11 mouse cellular contexts compared by ENCODE assay signal in the genomic region with DNA sequence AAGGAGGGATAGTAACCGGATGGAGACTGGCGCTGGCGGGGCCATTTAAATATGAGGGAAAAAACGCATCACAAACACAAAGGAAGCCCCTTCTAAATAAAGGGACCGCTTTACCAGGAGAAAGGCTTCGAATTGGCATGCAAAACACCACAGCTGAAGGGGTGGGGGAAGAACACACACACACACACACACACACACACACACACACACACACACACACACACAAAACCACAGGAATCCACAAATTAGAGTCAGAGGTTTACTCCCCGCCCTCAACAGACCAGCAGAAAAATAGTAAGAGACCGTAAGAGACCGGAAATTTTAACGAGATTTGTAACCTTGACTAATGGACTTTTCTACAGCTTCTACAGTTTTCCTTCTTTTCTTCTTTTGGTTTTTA. TPM values are rescaled to one million over a fixed set of nuclear protein-coding genes. Genes with fewer than 3 reads are reported as not detected.
DNase-seq lines count a peak whose midpoint lies in the region; ATAC-seq lines count a peak whose summit lies in the region.
"Had no signal": no experiment of that assay in that cellular context is flagged by ENCODE, and none has a peak within 500 bp of the region (broad histone marks: within the 10 kb centered on the region; RNA-seq: fewer than 3 reads in every experiment).

No protein-coding gene starts in this region.

- no peaks in the 10 kb centered on the region for H3K9me3 ChIP-seq in lung, embryonic 16.5 days (ENCODE audit: control insufficient read depth, low read length)
- no peaks in the 10 kb centered on the region for H3K9me3 ChIP-seq in hindbrain, embryonic 12.5 days (replicated peaks)
- no peaks in the 10 kb centered on the region for H3K9me3 ChIP-seq in neural tube, embryonic 13.5 days

- H3K4me1 ChIP-seq in lung, embryonic 16.5 days (replicated peaks; ENCODE audit: control insufficient read depth, insufficient read depth, low read length) = peaks cover 19% of the 10 kb centered on the region
- H3K4me1 ChIP-seq in hindbrain, embryonic 12.5 days = peaks cover 22% of the 10 kb centered on the region
- peaks cover 33% of the 10 kb centered on the region for H3K4me1 ChIP-seq in neural tube, embryonic 13.5 days (replicated peaks)

- H3K4me2 ChIP-seq in lung, embryonic 16.5 days (ENCODE audit: low read depth, low read length) = no peak overlapping the region
- H3K4me2 ChIP-seq in hindbrain, embryonic 12.5 days (replicated peaks) = peak overlapping the region; percentile 82
- peak overlapping the region; percentile 77 for H3K4me2 ChIP-seq in neural tube, embryonic 13.5 days

- H3K27ac ChIP-seq in lung, embryonic 16.5 days (ENCODE audit: low read length) = peak overlapping the region; percentile 30; the same call in 1 of the 2 replicates
- H3K27ac ChIP-seq in hindbrain, embryonic 12.5 days = no peak overlapping the region
- no peak overlapping the region for H3K27ac ChIP-seq in neural tube, embryonic 13.5 days (replicated peaks)
- H3K27ac ChIP-seq: left cerebral cortex, adult 2 months had no signal

- no peak overlapping the region for H3K9ac ChIP-seq in lung, embryonic 16.5 days (ENCODE audit: low read length)
- H3K9ac ChIP-seq in hindbrain, embryonic 12.5 days = no peak overlapping the region
- peak overlapping the region; percentile 9 for H3K9ac ChIP-seq in neural tube, embryonic 13.5 days

- 8% methylated on average over 10 of the region's 10 CpGs for WGBS in lung, embryonic 16.5 days
- WGBS in hindbrain, embryonic 12.5 days = 2% methylated on average over 10 of the region's 10 CpGs
- 2% methylated on average over 10 of the region's 10 CpGs for WGBS in neural tube, embryonic 13.5 days

- H3K27me3 ChIP-seq in lung, embryonic 16.5 days (ENCODE audit: control insufficient read depth, insufficient read depth, low read depth, low read length) = peaks cover 19% of the 10 kb centered on the region
- peaks cover 48% of the 10 kb centered on the region for H3K27me3 ChIP-seq in hindbrain, embryonic 12.5 days
- peaks cover 37% of the 10 kb centered on the region for H3K27me3 ChIP-seq in neural tube, embryonic 13.5 days

- no peak for ATAC-seq in lung, embryonic 16.5 days (ENCODE audit: low read depth)
- no peak for ATAC-seq in hindbrain, embryonic 12.5 days (ENCODE audit: low FRiP score)
- ATAC-seq in neural tube, embryonic 13.5 days (ENCODE audit: low read depth) = no peak
- no peak for ATAC-seq in erythroid progenitor cell, adult 5-6 weeks (replicated peaks; ENCODE audit: low FRiP score, poor library complexity, severe bottlenecking)

- DNase-seq in lung, postnatal 36 days = no peak
- DNase-seq in ZHBTc4 (ENCODE audit: low read depth, low spot score) = peak; percentile 73
- no peak for DNase-seq in adrenal gland, postnatal 36 days
- DNase-seq in right cerebral cortex, postnatal 10 days (ENCODE audit: low spot score in 2 of 2) = no peak
- DNase-seq: cerebellum, adult 2 months; heart, postnatal 4 days had no signal

- H3K4me3 ChIP-seq in lung, embryonic 16.5 days (ENCODE audit: low read length) = no peak overlapping the region
- no peak overlapping the region for H3K4me3 ChIP-seq in hindbrain, embryonic 12.5 days
- H3K4me3 ChIP-seq in neural tube, embryonic 13.5 days = no peak overlapping the region
- H3K4me3 ChIP-seq: left cerebral cortex, adult 2 months had no signal

- H3K36me3 ChIP-seq in lung, embryonic 16.5 days (ENCODE audit: control insufficient read depth, insufficient read depth, low read length) = no peaks in the 10 kb centered on the region
- H3K36me3 ChIP-seq in hindbrain, embryonic 12.5 days = no peaks in the 10 kb centered on the region
- H3K36me3 ChIP-seq in neural tube, embryonic 13.5 days = no peaks in the 10 kb centered on the region

RNA-seq across cellular contexts. Expression of a gene that starts 36.1 kb away (rescaled TPM):
- polyA plus RNA-seq in lung, embryonic 16.5 days (2015; fragmentation: Nextera tagmentation; extraction: Ambion mirVana) = 3.1 and 4.3 TPM in 2 replicates
- polyA plus RNA-seq in hindbrain, embryonic 12.5 days (2016; fragmentation: Nextera tagmentation; extraction: Ambion mirVana) = 3.1 and 4.2 TPM in 2 replicates
- polyA plus RNA-seq in neural tube, embryonic 13.5 days (2015; fragmentation: Nextera tagmentation; extraction: Ambion mirVana) = 3.0 and 3.3 TPM in 2 replicates
- 21.0 and 23.1 TPM in 2 replicates for total RNA-seq in erythroid progenitor cell, adult 5-6 weeks (2015; ENCODE audit: low replicate concordance)
- total RNA-seq in erythroid progenitor cell, adult 5-6 weeks (2017; ENCODE audit: low replicate concordance) = 12.1 and 15.4 TPM in 2 replicates
- 10 to 100 TPM; 11.9 to 20.6 TPM for total RNA-seq in adrenal gland, postnatal 36 days (2021)

RNA-seq across cellular contexts. Expression of a gene that starts 43.3 kb away (rescaled TPM):
- polyA plus RNA-seq in lung, embryonic 16.5 days (2015; fragmentation: Nextera tagmentation; extraction: Ambion mirVana) = 43.2 and 52.8 TPM in 2 replicates
- polyA plus RNA-seq in hindbrain, embryonic 12.5 days (2016; fragmentation: Nextera tagmentation; extraction: Ambion mirVana) = 8.4 and 8.6 TPM in 2 replicates
- 4.6 and 5.2 TPM in 2 replicates for polyA plus RNA-seq in neural tube, embryonic 13.5 days (2015; fragmentation: Nextera tagmentation; extraction: Ambion mirVana)
- 229 and 314 TPM in 2 replicates for total RNA-seq in erythroid progenitor cell, adult 5-6 weeks (2015; ENCODE audit: low replicate concordance)
- total RNA-seq in erythroid progenitor cell, adult 5-6 weeks (2017; ENCODE audit: low replicate concordance) = 185 and 259 TPM in 2 replicates
- 10 to 100 TPM; 14.5 to 15.7 TPM for total RNA-seq in adrenal gland, postnatal 36 days (2021)
